Mouse (Mus musculus) small intestine, adult 2 months (tissue): ENCODE data around the gene Wrb. TPM values are rescaled to one million over a fixed set of nuclear protein-coding genes. Genes with fewer than 3 reads are reported as not detected.
"Not testable (repeated sequence)": the region's sequence is repeated elsewhere in the genome, so short reads cannot be mapped to it uniquely, and the experiment has no call there.

Experiments used
- H3K27ac ChIP-seq: fragments of 200-500 bp; 2 replicates; pipeline ENCODE4 v1.5.1; 2012; ENCODE audit warnings: low read depth, low read length, control low read depth, inconsistent platforms; ENCODE audit not compliant: insufficient read depth
- H3K27me3 ChIP-seq: fragments of 200-500 bp; 2 replicates; pipeline ENCODE4 v1.6.1; 2012; ENCODE audit warnings: mild to moderate bottlenecking, moderate library complexity, low read length, inconsistent platforms; ENCODE audit not compliant: control insufficient read depth, insufficient read depth
- H3K36me3 ChIP-seq: fragments of 200-500 bp; 2 replicates; pipeline ENCODE4 v1.6.1; 2012; ENCODE audit warnings: mild to moderate bottlenecking, low read length, control low read depth, inconsistent platforms; ENCODE audit not compliant: control insufficient read depth, insufficient read depth
- H3K4me1 ChIP-seq: fragments of 200-500 bp; 2 replicates; pipeline ENCODE4 v1.6.1; 2012; ENCODE audit warnings: low read length, inconsistent platforms, mixed read lengths; ENCODE audit not compliant: control insufficient read depth, insufficient read depth, insufficient read length
- H3K4me3 ChIP-seq: fragments of 200-500 bp; 2 replicates; pipeline ENCODE4 v1.5.1; 2012; ENCODE audit warnings: low read depth, mild to moderate bottlenecking, control low read depth, inconsistent platforms, low read length, moderate library complexity
- CTCF ChIP-seq: fragments of 200-500 bp; IDR thresholded peaks from 2 replicates; pipeline ENCODE4 v1.5.1; 2012; ENCODE audit warnings: low read depth, mild to moderate bottlenecking, control low read depth, inconsistent platforms, low read length, moderate library complexity, mixed read lengths; ENCODE audit not compliant: insufficient replicate concordance, insufficient read length; ENCODE audit errors: extremely low read depth
- POLR2A ChIP-seq: fragments of 200-500 bp; IDR thresholded peaks from 2 replicates; pipeline ENCODE4 v1.6.1; 2012; ENCODE audit warnings: low read depth, mild to moderate bottlenecking, control low read depth, inconsistent platforms, low read length, moderate library complexity
- WGBS: fragments of 180-500 bp; shearing (Covaris S2); methylation state at CpG from one replicate; pipeline ENCODE4 v1.1.7; 2018; 5-methylcytosine and 5-hydroxymethylcytosine counted together
- polyA plus RNA-seq: library from polyadenylated mRNA; depleted of rRNA; stranded (reverse); fragments of >200 nt; gene quantifications from 2 replicates; pipeline ENCODE4 v1.2.3, GENCODE M21; 2012

The Wrb gene
- polyA plus RNA-seq, 1 experiment, result 15.5 TPM

- WGBS, result 48% methylated on average over 4 of the region's 4 CpGs
- no peak for TF ChIP-seq CTCF
- TF ChIP-seq POLR2A, result no peak
- H3K36me3 ChIP-seq, result no peaks in the 10 kb centered on the region
- no peaks in the 10 kb centered on the region for H3K4me1 ChIP-seq
- H3K4me3 ChIP-seq, result no peak overlapping the region
- no peak overlapping the region for H3K27ac ChIP-seq
- no peaks in the 10 kb centered on the region for H3K27me3 ChIP-seq
These were observed 30.5 kb upstream of the Wrb start for GRCm38 (mm10) chr16:96114729-96115128.

DNA sequence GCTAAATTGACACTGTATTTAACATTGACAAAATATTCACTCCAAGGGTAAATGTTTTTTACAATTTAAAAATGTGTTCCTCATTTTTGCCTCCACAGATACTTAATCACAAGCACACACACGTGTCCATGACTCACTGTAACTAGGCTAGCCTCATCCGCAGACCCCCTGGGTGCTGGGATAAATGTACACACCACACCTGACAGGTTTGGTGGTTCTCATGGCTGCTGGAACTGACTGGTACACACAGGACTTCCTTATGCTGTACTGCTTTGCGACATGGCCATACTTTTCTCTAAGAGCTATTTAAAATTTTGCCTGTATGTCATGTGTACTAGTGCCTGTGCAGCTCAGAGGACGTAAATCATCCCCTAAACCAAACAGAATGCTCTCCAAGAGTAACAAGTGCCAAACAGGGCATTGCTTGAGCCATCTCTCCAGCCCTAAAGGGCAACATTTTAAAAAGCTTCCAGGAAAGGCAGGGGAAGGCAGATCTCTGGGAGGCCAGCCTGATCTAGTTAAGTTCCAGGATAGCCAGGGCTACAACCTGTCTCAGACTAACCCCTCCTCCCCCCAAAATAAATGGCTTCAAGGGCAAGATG is 25.1 kb upstream of the Wrb start:
- no peak overlapping the region for H3K4me3 ChIP-seq
- 51% methylated on average over 4 of the region's 4 CpGs for WGBS
- H3K4me1 ChIP-seq, result no peaks in the 10 kb centered on the region
- H3K36me3 ChIP-seq, result peaks cover 13% of the 10 kb centered on the region
- H3K27me3 ChIP-seq, result no peaks in the 10 kb centered on the region
- no peak for TF ChIP-seq POLR2A
- TF ChIP-seq CTCF, result no peak
- H3K27ac ChIP-seq, result no peak overlapping the region

DNA sequence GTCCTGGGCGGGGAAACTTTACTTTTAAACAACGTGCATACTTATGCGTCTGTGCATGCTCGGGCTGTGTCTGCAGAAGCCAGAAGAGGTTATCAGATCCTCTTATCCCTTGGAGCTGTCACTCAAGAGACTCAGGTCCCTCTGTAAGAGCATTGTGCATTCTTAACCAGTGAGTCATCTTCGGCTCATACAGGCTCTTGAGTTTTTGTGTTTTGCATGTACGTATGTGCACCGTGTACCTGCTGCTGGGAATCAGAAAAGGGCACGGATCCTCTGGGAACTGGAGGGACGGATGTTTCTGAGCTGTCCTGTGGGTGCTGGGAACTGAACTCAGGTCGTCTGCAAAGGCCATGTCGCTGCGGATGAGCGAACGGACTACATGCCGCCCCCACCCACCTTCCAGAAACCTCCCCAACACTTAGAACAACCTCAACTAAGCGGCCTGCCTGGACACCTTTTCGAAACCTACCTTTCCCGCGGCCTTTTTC is 18.5 kb upstream of the Wrb start:
- Histone ChIP-seq H3K4me1 (no peaks in the 10 kb centered on the region), H3K27me3 (no peaks in the 10 kb centered on the region), H3K4me3 (peak overlapping the region; percentile 79), H3K36me3 (peaks cover 10% of the 10 kb centered on the region; the same call in 1 of the 2 replicates), H3K27ac (no peak overlapping the region)
- 3% methylated on average over 19 of the region's 19 CpGs for WGBS
- no peak for TF ChIP-seq POLR2A
- no peak for TF ChIP-seq CTCF

GRCm38 (mm10) chr16:96127288-96127656 is 17.9 kb upstream of the Wrb start:
- WGBS, result 1% methylated on average over 52 of the region's 52 CpGs
- TF ChIP-seq POLR2A (no peak), CTCF (no peak)
- Histone ChIP-seq H3K4me1 (no peaks in the 10 kb centered on the region), H3K4me3 (peak overlapping the region; percentile 79), H3K27me3 (no peaks in the 10 kb centered on the region), H3K27ac (peak overlapping the region; percentile 68; the same call in 1 of the 2 replicates), H3K36me3 (peaks cover 10% of the 10 kb centered on the region; the same call in 1 of the 2 replicates)

DNA sequence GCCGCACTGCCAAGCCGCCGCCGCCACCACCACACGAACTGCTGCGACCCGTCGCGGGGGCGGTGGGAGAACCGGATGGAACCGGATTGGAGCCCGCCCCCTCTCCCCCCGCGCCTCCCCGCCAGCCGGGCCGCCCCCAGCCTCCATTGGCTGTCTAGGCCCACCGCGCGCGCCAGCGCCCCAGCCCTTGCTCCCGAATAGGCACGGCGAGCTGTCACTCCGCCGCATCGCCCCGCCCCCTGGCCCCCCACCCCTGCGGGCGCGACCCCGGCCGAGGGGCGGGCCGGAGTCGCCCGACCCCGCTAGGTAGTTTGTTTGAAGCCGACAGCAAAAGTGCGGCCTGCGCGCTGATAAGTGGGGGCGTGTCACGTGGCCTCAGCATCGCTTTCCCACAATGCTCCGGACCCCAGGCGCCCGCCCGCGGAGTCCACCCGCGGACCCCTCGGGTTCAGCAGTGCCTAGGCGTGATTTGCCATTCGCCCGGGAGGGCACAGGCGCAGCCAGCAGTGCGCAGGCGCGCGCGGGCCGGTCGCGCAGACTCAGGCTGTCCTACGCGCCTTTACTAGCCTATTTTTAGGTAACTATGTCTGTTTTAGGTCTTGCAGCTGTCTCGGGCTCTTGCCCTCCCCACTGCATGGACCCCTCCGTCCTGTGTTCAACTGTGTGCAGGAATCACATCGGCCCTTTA is 17.4 kb upstream of the Wrb start, which contains the start of gene Hmgn1:
TSS of gene Hmgn1 (minus strand) at position 73 of the 688 bp plus-strand sequence.
- WGBS, result under 1% methylated on average over 70 of the region's 72 CpGs
- TF ChIP-seq POLR2A (peak; percentile 47; the same call in 1 of the 2 replicates), CTCF (no peak)
- Histone ChIP-seq H3K36me3 (peaks cover 10% of the 10 kb centered on the region; the same call in 1 of the 2 replicates), H3K27me3 (no peaks in the 10 kb centered on the region), H3K4me1 (no peaks in the 10 kb centered on the region), H3K27ac (peak within 1 kb of the TSS; percentile 68; the same call in 1 of the 2 replicates), H3K4me3 (peak within 1 kb of the TSS; percentile 79)

GRCm38 (mm10) chr16:96128466-96128865 is 16.7 kb upstream of the Wrb start:
- WGBS, result 4% methylated on average over 9 of the region's 9 CpGs
- TF ChIP-seq CTCF (no peak), POLR2A (no peak)
- H3K4me3 ChIP-seq, result peak overlapping the region; percentile 79

DNA sequence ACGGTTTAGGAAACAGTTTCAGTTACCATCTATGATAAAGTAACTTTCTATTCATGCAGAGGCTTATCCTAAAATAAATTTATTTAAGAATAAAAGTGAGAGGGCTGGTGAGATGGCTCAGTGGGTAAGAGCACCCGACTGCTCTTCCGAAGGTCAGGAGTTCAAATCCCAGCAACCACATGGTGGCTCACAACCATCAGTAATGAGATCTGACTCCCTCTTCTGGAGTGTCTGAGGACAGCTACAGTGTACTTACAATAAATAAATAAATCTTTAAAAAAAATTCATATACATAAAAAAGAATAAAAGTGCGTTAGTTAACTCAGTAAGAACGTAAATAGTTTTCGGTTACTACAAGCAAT is 478 bp upstream of the Wrb start:
- WGBS, result 19% methylated on average over 6 of the region's 6 CpGs

More at GRCm38 (mm10) chr16:96128466-96128865, 16.7 kb upstream of the Wrb start:
- Histone ChIP-seq H3K4me1 (no peaks in the 10 kb centered on the region), H3K27me3 (no peaks in the 10 kb centered on the region), H3K36me3 (peaks cover 7% of the 10 kb centered on the region; the same call in 1 of the 2 replicates), H3K27ac (no peak overlapping the region)

DNA sequence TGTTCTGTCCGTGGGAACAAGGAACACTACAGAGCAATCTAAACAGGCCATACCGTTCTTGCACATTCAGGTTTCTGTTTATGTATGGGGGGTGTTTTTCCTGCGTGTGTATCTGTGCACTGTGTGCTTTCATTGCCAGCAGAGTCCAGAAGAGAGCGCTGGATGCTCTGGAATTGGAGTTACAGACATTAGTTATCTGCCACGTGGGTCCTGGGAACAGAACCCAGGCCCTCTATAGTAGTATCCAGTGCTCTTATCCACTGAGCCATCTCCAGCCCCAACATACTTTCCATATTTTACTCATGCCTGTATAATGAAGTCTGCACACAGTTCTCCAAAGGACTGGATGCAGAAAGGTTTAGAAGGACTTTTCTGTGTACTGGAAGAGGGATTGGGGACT is 607 bp downstream of the Wrb start:
- peak overlapping the region; percentile 73 for H3K4me3 ChIP-seq
- H3K27ac ChIP-seq, result no peak overlapping the region
- TF ChIP-seq POLR2A (no peak), CTCF (no peak)
- H3K36me3 ChIP-seq, result no peaks in the 10 kb centered on the region
- no peaks in the 10 kb centered on the region for H3K27me3 ChIP-seq
- no peaks in the 10 kb centered on the region for H3K4me1 ChIP-seq
- WGBS, result 2% methylated on average over 5 of the region's 5 CpGs

More for the DNA sequence above, 478 bp upstream of the Wrb start:
- not testable (repeated sequence) for H3K4me3 ChIP-seq, H3K36me3 ChIP-seq, H3K4me1 ChIP-seq, H3K27ac ChIP-seq, H3K27me3 ChIP-seq
